Mouse (Mus musculus): ENCODE results near the gene Zbtb8os.
"Not testable (repeated sequence)": the region's sequence is repeated elsewhere in the genome, so short reads cannot be mapped to it uniquely, and the experiment has no call there.

Gene Zbtb8os

GRCm38 (mm10) chr4:129326191-129326590 is 9.3 kb upstream of the Zbtb8os start:
- in situ Hi-C loops (cut with MboI; ENCODE audit: unreplicated experiment in 2 of 2) = no loop called here

- in situ Hi-C loops (cut with MboI; ENCODE audit: unreplicated experiment in 2 of 2) = no loop called here
Observed at GRCm38 (mm10) chr4:129332846-129333245, 2.6 kb upstream of the Zbtb8os start.

- in situ Hi-C loops (cut with MboI; ENCODE audit: unreplicated experiment in 2 of 2) = no loop called here
Observed at GRCm38 (mm10) chr4:129334677-129335215, 749 bp upstream of the Zbtb8os start.

- in situ Hi-C loops (cut with MboI; ENCODE audit: unreplicated experiment in 2 of 2) = no loop called here
Observed at GRCm38 (mm10) chr4:129336291-129336690, 796 bp downstream of the Zbtb8os start.

- in situ Hi-C loops (cut with MboI; ENCODE audit: unreplicated experiment in 2 of 2) = loop anchor here in 1 of 2 experiments (5.0 to 10.0 kb wide), 2 partner anchors 118 to 275 kb away; partner anchors contain the start of genes Dcdc2b and Iqcc
Observed at GRCm38 (mm10) chr4:129339743-129340142, 4.2 kb downstream of the Zbtb8os start.

- in situ Hi-C loops (cut with MboI; ENCODE audit: unreplicated experiment in 2 of 2) = loop anchor here in 1 of 2 experiments (5.0 to 10.0 kb wide), 2 partner anchors 115 to 273 kb away; partner anchors contain the start of genes Dcdc2b and Iqcc
Observed at GRCm38 (mm10) chr4:129341888-129342287, 6.4 kb downstream of the Zbtb8os start.

- in situ Hi-C loops (cut with MboI; ENCODE audit: unreplicated experiment in 2 of 2) = loop anchor here in 1 of 2 experiments (5.0 to 10.0 kb wide), 2 partner anchors 115 to 272 kb away; partner anchors contain the start of genes Dcdc2b and Iqcc
Observed at GRCm38 (mm10) chr4:129342705-129343104, 7.2 kb downstream of the Zbtb8os start.

- in situ Hi-C loops (cut with MboI; ENCODE audit: unreplicated experiment in 2 of 2) = loop anchor here in 1 of 2 experiments (10.0 kb wide), 1 partner anchor 268 kb away; the partner anchor contains the start of genes Dcdc2b and Iqcc
Observed at GRCm38 (mm10) chr4:129346481-129347154, 11.1 kb downstream of the Zbtb8os start.

- in situ Hi-C loops (cut with MboI; ENCODE audit: unreplicated experiment in 2 of 2) = loop anchor here in 1 of 2 experiments (5.0 kb wide), 2 partner anchors 107 to 257 kb away; no protein-coding TSS in a partner anchor
Observed at GRCm38 (mm10) chr4:129350644-129351043, 15.1 kb downstream of the Zbtb8os start.

- in situ Hi-C loops (cut with MboI; ENCODE audit: unreplicated experiment in 2 of 2) = loop anchor here in 1 of 2 experiments (5.0 kb wide), 2 partner anchors 106 to 256 kb away; no protein-coding TSS in a partner anchor
Observed at GRCm38 (mm10) chr4:129351111-129351510, 15.6 kb downstream of the Zbtb8os start.

GRCm38 (mm10) chr4:129353176-129353575 is 17.7 kb downstream of the Zbtb8os start:
- in situ Hi-C loops (cut with MboI; ENCODE audit: unreplicated experiment in 2 of 2) = loop anchor here in 1 of 2 experiments (5.0 kb wide), 2 partner anchors 104 to 254 kb away; no protein-coding TSS in a partner anchor

GRCm38 (mm10) chr4:129354236-129354635 is 18.7 kb downstream of the Zbtb8os start:
- in situ Hi-C loops (cut with MboI; ENCODE audit: unreplicated experiment in 2 of 2) = loop anchor here in 1 of 2 experiments (5.0 kb wide), 2 partner anchors 103 to 253 kb away; no protein-coding TSS in a partner anchor

GRCm38 (mm10) chr4:129357613-129358163 is 22.2 kb downstream of the Zbtb8os start:
- in situ Hi-C loops (cut with MboI; ENCODE audit: unreplicated experiment in 2 of 2) = no loop called here

- in situ Hi-C loops (cut with MboI; ENCODE audit: unreplicated experiment in 2 of 2) = not testable (repeated sequence)
Observed at GRCm38 (mm10) chr4:129362238-129362637, 26.7 kb downstream of the Zbtb8os start.

- in situ Hi-C loops (cut with MboI; ENCODE audit: unreplicated experiment in 2 of 2) = no loop called here
Observed at GRCm38 (mm10) chr4:129362771-129363170, 27.3 kb downstream of the Zbtb8os start.

- in situ Hi-C loops (cut with MboI; ENCODE audit: unreplicated experiment in 2 of 2) = no loop called here
Observed at GRCm38 (mm10) chr4:129363463-129363862, 28.0 kb downstream of the Zbtb8os start.

- in situ Hi-C loops (cut with MboI; ENCODE audit: unreplicated experiment in 2 of 2) = no loop called here
Observed at GRCm38 (mm10) chr4:129364379-129364778, 28.9 kb downstream of the Zbtb8os start.

GRCm38 (mm10) chr4:129365224-129365623 is 29.7 kb downstream of the Zbtb8os start:
- in situ Hi-C loops (cut with MboI; ENCODE audit: unreplicated experiment in 2 of 2) = no loop called here

GRCm38 (mm10) chr4:129371391-129371790 is 35.9 kb downstream of the Zbtb8os start:
- in situ Hi-C loops (cut with MboI; ENCODE audit: unreplicated experiment in 2 of 2) = no loop called here

- in situ Hi-C loops (cut with MboI; ENCODE audit: unreplicated experiment in 2 of 2) = no loop called here
Observed at GRCm38 (mm10) chr4:129373202-129373976, 37.9 kb downstream of the Zbtb8os start.

Data from v-Abl transformed pro-B cells (cell line).